Mouse (Mus musculus): ENCODE results near the gene Dock2.

- no peak for TF ChIP-seq POLR2A (IDR thresholded peaks at IDR 0.05; ENCODE audit: borderline replicate concordance, extremely low read depth, insufficient read depth, insufficient read length, poor library complexity, severe bottlenecking)
- no peak for TF ChIP-seq CTCF (IDR thresholded peaks at IDR 0.05; ENCODE audit: borderline replicate concordance, extremely low read depth, insufficient read depth, insufficient read length)
Measured at GRCm38 (mm10) chr11:34438429-34438828, 345.3 kb downstream of the Dock2 start.
